Comparison of ENCODE assay signal across 8 mouse cellular contexts in the genomic region with DNA sequence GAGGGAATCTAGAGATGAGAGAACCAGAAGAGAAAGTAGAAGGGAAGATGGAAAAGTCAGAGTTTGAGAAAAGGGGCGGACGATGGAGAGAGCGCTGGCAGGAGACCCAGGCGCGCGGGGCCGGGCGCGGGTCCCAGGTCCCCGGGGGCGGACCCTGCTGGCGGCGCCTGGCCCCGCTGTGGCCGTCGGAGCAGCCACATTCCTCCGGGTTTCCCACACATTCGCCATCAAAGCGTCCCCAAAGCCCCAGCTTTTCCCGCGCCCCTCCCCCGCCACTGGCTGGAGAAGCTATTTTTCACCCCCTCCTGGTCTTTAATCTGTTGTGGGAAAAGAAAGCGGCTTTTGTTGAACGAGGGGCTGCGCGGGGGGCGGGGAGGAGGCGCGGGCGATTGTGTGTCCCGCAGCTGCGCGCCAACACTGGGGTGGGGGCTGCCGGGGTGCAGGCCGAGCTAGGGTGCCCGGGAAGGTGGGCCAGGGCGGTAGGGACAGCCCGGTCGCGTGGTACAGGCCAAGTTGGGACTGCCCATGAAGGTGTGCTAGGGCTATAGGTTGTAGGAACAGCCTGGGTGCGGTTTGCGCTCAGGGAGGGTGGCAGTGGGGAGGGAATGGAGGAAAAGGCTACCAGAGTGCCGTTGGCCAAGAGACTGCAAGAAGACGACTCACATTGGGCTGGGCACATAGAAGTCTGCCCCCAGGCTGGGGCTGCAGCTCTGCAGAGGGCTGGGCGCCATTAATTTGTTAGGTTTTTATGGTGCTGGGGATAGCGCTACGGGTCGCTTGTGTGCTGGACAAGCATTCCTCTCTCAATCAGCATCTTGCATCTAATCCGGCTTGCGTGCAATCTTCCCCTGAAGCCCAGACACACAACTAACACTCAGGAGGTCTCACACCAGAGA. TPM values are rescaled to one million over a fixed set of nuclear protein-coding genes. Genes with fewer than 3 reads are reported as not detected.
DNase-seq lines count a peak whose midpoint lies in the region; ATAC-seq lines count a peak whose summit lies in the region.
"Had no signal": no experiment of that assay in that cellular context is flagged by ENCODE, and none has a peak within 500 bp of the region (broad histone marks: within the 10 kb centered on the region; RNA-seq: fewer than 3 reads in every experiment).

No protein-coding gene starts in this region.

- peak; percentile 59 for ATAC-seq in embryonic facial prominence, embryonic 15.5 days (ENCODE audit: insufficient number of reproducible peaks, low FRiP score, low TSS enrichment, low read depth)
- ATAC-seq in midbrain, embryonic 13.5 days, result peak; percentile 85

- H3K27ac ChIP-seq in embryonic facial prominence, embryonic 15.5 days (replicated peaks), result peak overlapping the region; percentile 98
- H3K27ac ChIP-seq in midbrain, embryonic 13.5 days, result peak overlapping the region; percentile 97

- H3K36me3 ChIP-seq in embryonic facial prominence, embryonic 15.5 days, result no peaks in the 10 kb centered on the region
- no peaks in the 10 kb centered on the region for H3K36me3 ChIP-seq in midbrain, embryonic 13.5 days

- H3K27me3 ChIP-seq in embryonic facial prominence, embryonic 15.5 days, result no peaks in the 10 kb centered on the region
- no peaks in the 10 kb centered on the region for H3K27me3 ChIP-seq in midbrain, embryonic 13.5 days

- peak overlapping the region; percentile 75 for H3K4me2 ChIP-seq in embryonic facial prominence, embryonic 15.5 days (replicated peaks)
- peak overlapping the region; percentile 66 for H3K4me2 ChIP-seq in midbrain, embryonic 13.5 days (replicated peaks)

- H3K9me3 ChIP-seq in embryonic facial prominence, embryonic 15.5 days (replicated peaks), result no peaks in the 10 kb centered on the region
- no peaks in the 10 kb centered on the region for H3K9me3 ChIP-seq in midbrain, embryonic 13.5 days

- intact Hi-C loops in heart, postnatal 36 days (cut with DNase I), result no loop called here

- H3K9ac ChIP-seq in embryonic facial prominence, embryonic 15.5 days, result peak overlapping the region; percentile 45
- peak overlapping the region; percentile 71 for H3K9ac ChIP-seq in midbrain, embryonic 13.5 days (replicated peaks)

- 2% methylated on average over 50 of the region's 50 CpGs for WGBS in embryonic facial prominence, embryonic 15.5 days
- under 1% methylated on average over 50 of the region's 50 CpGs for whole genome bisulfite sequencing in midbrain, embryonic 13.5 days

- H3K4me1 ChIP-seq in embryonic facial prominence, embryonic 15.5 days, result peaks cover 51% of the 10 kb centered on the region
- H3K4me1 ChIP-seq in midbrain, embryonic 13.5 days (replicated peaks), result peaks cover 55% of the 10 kb centered on the region

- peak overlapping the region; percentile 44 for H3K4me3 ChIP-seq in embryonic facial prominence, embryonic 15.5 days (replicated peaks)
- peak overlapping the region; percentile 38 for H3K4me3 ChIP-seq in midbrain, embryonic 13.5 days (replicated peaks)
- H3K4me3 ChIP-seq: erythroblast, embryonic 14.5 days had no signal

- peak; percentile 60 for DNase-seq in thymus, postnatal 4 days
- DNase-seq in thymus, postnatal 10 days (ENCODE audit: low spot score in 2 of 2), result no peak
- peak; percentile 56 to 70 for DNase-seq in heart, postnatal 36 days
- DNase-seq in layer of hippocampus, postnatal 14 days (ENCODE audit: low spot score in 2 of 2), result peak; percentile 75 to 88
- no peak for DNase-seq in spleen, postnatal 10 days (ENCODE audit: low spot score in 2 of 2)

RNA-seq across cellular contexts. Expression of a gene that starts 8.1 kb away (rescaled TPM):
- polyA plus RNA-seq in embryonic facial prominence, embryonic 15.5 days (2015; fragmentation: Nextera tagmentation; extraction: Ambion mirVana), result 432 and 441 TPM in 2 replicates
- 10 to 100 TPM; 58.1 to 63.9 TPM for total RNA-seq in heart, postnatal 36 days (2021)
- 10 to 100 TPM; 77.9 to 91.6 TPM for total RNA-seq in layer of hippocampus, postnatal 14 days (2021)
- 175 and 214 TPM in 2 replicates for polyA plus RNA-seq in midbrain, embryonic 13.5 days (2015; fragmentation: Nextera tagmentation; extraction: Ambion mirVana)

RNA-seq across cellular contexts. Expression of a gene that starts 37.0 kb away (rescaled TPM):
- polyA plus RNA-seq in embryonic facial prominence, embryonic 15.5 days (2015; fragmentation: Nextera tagmentation; extraction: Ambion mirVana), result 10.1 and 12.5 TPM in 2 replicates
- 1 to 10 TPM; 1.4 to 2.1 TPM for total RNA-seq in heart, postnatal 36 days (2021)
- 1 to 10 TPM; 1.1 to 1.4 TPM for total RNA-seq in layer of hippocampus, postnatal 14 days (2021)
- 3.8 and 4.0 TPM in 2 replicates for polyA plus RNA-seq in midbrain, embryonic 13.5 days (2015; fragmentation: Nextera tagmentation; extraction: Ambion mirVana)

Comparison
In these comparisons a context has a peak if more than half of its experiments do, and no peak if none do; other contexts are left out.
1. DNase-seq: peak in thymus, postnatal 4 days (single experiment), heart, postnatal 36 days (2 of 2) and layer of hippocampus, postnatal 14 days (2 of 2); none in thymus, postnatal 10 days (0 of 2) and spleen, postnatal 10 days (0 of 2).